Mouse (Mus musculus) C2C12 (cell line): ENCODE results near the gene Gm49661.

Experiments
- CEBPB ChIP-seq: IDR thresholded peaks from one replicate; pipeline ENCODE4 v1.6.1; 2011; ENCODE audit warnings: low read depth, mild to moderate bottlenecking, control low read depth, moderate library complexity
- CTCF ChIP-seq: IDR thresholded peaks from one replicate; pipeline ENCODE4 v1.5.1; 2011; ENCODE audit not compliant: control insufficient read depth, insufficient read depth, insufficient read length
- MAX ChIP-seq: IDR thresholded peaks from one replicate; pipeline ENCODE4 v1.6.1; 2011; ENCODE audit warnings: mild to moderate bottlenecking, control low read depth
- MYOD1 ChIP-seq: IDR thresholded peaks from one replicate; pipeline ENCODE4 v1.6.1; 2011; ENCODE audit warnings: low read depth; ENCODE audit not compliant: control insufficient read depth, insufficient read length
- USF1 ChIP-seq: IDR thresholded peaks from one replicate; pipeline ENCODE4 v1.6.1; 2011; ENCODE audit warnings: low read depth, mild to moderate bottlenecking, control low read depth, moderate library complexity

DNA sequence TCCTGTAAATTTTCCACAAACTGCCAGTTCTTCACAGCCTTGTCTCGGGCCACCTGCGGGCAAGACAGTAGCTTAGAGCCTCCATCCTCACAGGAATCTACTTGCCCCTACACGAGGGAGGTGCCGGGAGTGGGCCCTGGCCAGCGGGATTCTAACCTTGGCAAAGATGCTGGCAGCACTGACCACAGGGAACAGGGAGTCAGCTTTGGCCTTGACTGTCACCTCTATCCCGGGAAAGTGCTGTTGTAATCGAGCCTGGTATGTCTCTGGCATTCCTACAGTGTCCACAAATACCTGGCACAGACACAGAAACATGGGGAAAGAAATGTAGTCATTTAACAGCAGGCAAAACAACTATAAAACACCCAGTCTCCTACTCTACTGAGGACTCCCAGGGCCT is 9.4 kb downstream of the Gm49661 start:
- TF ChIP-seq CTCF = no peak
- TF ChIP-seq MYOD1 = no peak
- no peak for TF ChIP-seq USF1
- TF ChIP-seq CEBPB = no peak
- no peak for TF ChIP-seq MAX
